Mouse (Mus musculus) forebrain, embryonic 14.5 days (tissue): Measurements from ENCODE around the gene Mov10l1. TPM values are rescaled to one million over a fixed set of nuclear protein-coding genes. Genes with fewer than 3 reads are reported as not detected.

Experiments used
- polyA plus RNA-seq: library from polyadenylated mRNA; unstranded; fragments of >200 nt; fragmentation: Nextera tagmentation; extraction: Ambion mirVana; gene quantifications from 2 replicates; pipeline ENCODE4 v1.2.1, GENCODE M21; 2014

Mov10l1 gene
- polyA plus RNA-seq, 1 experiment from 2014 or later: not detected

Other genes starting within 250 kb of the Mov10l1 start
- 27.0 and 27.9 TPM in 2 replicates for gene Brd1, start 248.7 kb upstream of the Mov10l1 start, polyA plus RNA-seq
- gene Zbed4, start 231.2 kb upstream of the Mov10l1 start, polyA plus RNA-seq: 25.0 TPM in 2 replicates
- gene Alg12, start 163.6 kb upstream of the Mov10l1 start, polyA plus RNA-seq: 8.4 and 8.8 TPM in 2 replicates
- gene Creld2, start 163.3 kb upstream of the Mov10l1 start, polyA plus RNA-seq: 65.5 and 65.8 TPM in 2 replicates
- gene Pim3, start 120.7 kb upstream of the Mov10l1 start, polyA plus RNA-seq: 49.1 and 52.9 TPM in 2 replicates
- 0.17 TPM in 1 of 2 replicates, not detected in the other for gene Ttll8, start 28.5 kb upstream of the Mov10l1 start, polyA plus RNA-seq
- 20.5 and 22.9 TPM in 2 replicates for gene Mlc1, start 3.9 kb upstream of the Mov10l1 start, polyA plus RNA-seq
- 2.3 and 2.7 TPM in 2 replicates for gene Panx2, start 76.8 kb downstream of the Mov10l1 start, polyA plus RNA-seq
- 39.7 and 40.3 TPM in 2 replicates for gene Trabd, start 92.2 kb downstream of the Mov10l1 start, polyA plus RNA-seq
- 20.9 and 24.7 TPM in 2 replicates for gene Selenoo, start 106.2 kb downstream of the Mov10l1 start, polyA plus RNA-seq
- gene Tubgcp6, start 140.2 kb downstream of the Mov10l1 start, polyA plus RNA-seq: 15.9 and 17.0 TPM in 2 replicates
- 18.4 and 25.4 TPM in 2 replicates for gene Hdac10, start 145.8 kb downstream of the Mov10l1 start, polyA plus RNA-seq
- 4.8 and 5.1 TPM in 2 replicates for gene Mapk12, start 157.8 kb downstream of the Mov10l1 start, polyA plus RNA-seq
- gene Mapk11, start 166.7 kb downstream of the Mov10l1 start, polyA plus RNA-seq: 28.1 and 30.1 TPM in 2 replicates
- 101 TPM in 2 replicates for gene Plxnb2, start 197.9 kb downstream of the Mov10l1 start, polyA plus RNA-seq
- gene Dennd6b, start 213.6 kb downstream of the Mov10l1 start, polyA plus RNA-seq: 39.0 and 49.2 TPM in 2 replicates
- gene Ppp6r2, start 228.6 kb downstream of the Mov10l1 start, polyA plus RNA-seq: 69.4 and 77.1 TPM in 2 replicates